Mouse (Mus musculus): ENCODE measurements around the gene Stxbp1. TPM values are rescaled to one million over a fixed set of nuclear protein-coding genes. Genes with fewer than 3 reads are reported as not detected.

Gene Stxbp1
- polyA plus RNA-seq, 1 experiment from 2014 or later, result 18.1 TPM

GRCm38 (mm10) chr2:32781710-32782109 is 65.3 kb downstream of the Stxbp1 start:
- no peak overlapping the region for H3K9ac ChIP-seq
- ATAC-seq (ENCODE audit: insufficient number of reproducible peaks, insufficient read depth, low FRiP score, low TSS enrichment, low read depth), result no peak
- no peaks in the 10 kb centered on the region for H3K9me3 ChIP-seq
- H3K4me1 ChIP-seq, result peaks cover 6% of the 10 kb centered on the region; the same call in 1 of the 2 replicates
- H3K27ac ChIP-seq, result no peak overlapping the region
- H3K36me3 ChIP-seq, result no peaks in the 10 kb centered on the region
- H3K27me3 ChIP-seq, result no peaks in the 10 kb centered on the region
- 71% methylated on average over 6 of the region's 6 CpGs for WGBS
- H3K4me3 ChIP-seq, result no peak overlapping the region
- no peak overlapping the region for H3K4me2 ChIP-seq

GRCm38 (mm10) chr2:32779714-32780113 is 67.3 kb downstream of the Stxbp1 start:
- Histone ChIP-seq H3K9ac (no peak overlapping the region), H3K9me3 (no peaks in the 10 kb centered on the region), H3K4me1 (peaks cover 19% of the 10 kb centered on the region), H3K4me2 (no peak overlapping the region), H3K27ac (no peak overlapping the region), H3K4me3 (no peak overlapping the region), H3K27me3 (peaks cover 6% of the 10 kb centered on the region; the same call in 1 of the 2 replicates), H3K36me3 (no peaks in the 10 kb centered on the region)
- WGBS, result 88% methylated on average over 6 of the region's 6 CpGs
- ATAC-seq (ENCODE audit: insufficient number of reproducible peaks, insufficient read depth, low FRiP score, low TSS enrichment, low read depth), result no peak

GRCm38 (mm10) chr2:32779131-32779530 is 67.9 kb downstream of the Stxbp1 start:
- H3K36me3 ChIP-seq, result no peaks in the 10 kb centered on the region
- H3K27ac ChIP-seq, result no peak overlapping the region
- H3K9ac ChIP-seq, result no peak overlapping the region
- 19% methylated on average over 8 of the region's 8 CpGs for WGBS
- H3K4me2 ChIP-seq, result no peak overlapping the region
- ATAC-seq (ENCODE audit: insufficient number of reproducible peaks, insufficient read depth, low FRiP score, low TSS enrichment, low read depth), result no peak
- peaks cover 6% of the 10 kb centered on the region; the same call in 1 of the 2 replicates for H3K27me3 ChIP-seq
- peaks cover 16% of the 10 kb centered on the region for H3K4me1 ChIP-seq
- no peaks in the 10 kb centered on the region for H3K9me3 ChIP-seq
- H3K4me3 ChIP-seq, result no peak overlapping the region

- no peak overlapping the region for H3K27ac ChIP-seq
- no peak overlapping the region for H3K4me3 ChIP-seq
- H3K9me3 ChIP-seq, result no peaks in the 10 kb centered on the region
- 87% methylated on average over 6 of the region's 6 CpGs for WGBS
- H3K36me3 ChIP-seq, result no peaks in the 10 kb centered on the region
- H3K4me2 ChIP-seq, result no peak overlapping the region
- peaks cover 13% of the 10 kb centered on the region for H3K4me1 ChIP-seq
- no peak for ATAC-seq (ENCODE audit: insufficient number of reproducible peaks, insufficient read depth, low FRiP score, low TSS enrichment, low read depth)
- H3K27me3 ChIP-seq, result peaks cover 6% of the 10 kb centered on the region; the same call in 1 of the 2 replicates
- H3K9ac ChIP-seq, result no peak overlapping the region
These were observed 69.0 kb downstream of the Stxbp1 start for GRCm38 (mm10) chr2:32778081-32778480.

GRCm38 (mm10) chr2:32776192-32776591 is 70.9 kb downstream of the Stxbp1 start:
- no peaks in the 10 kb centered on the region for H3K9me3 ChIP-seq
- no peak for ATAC-seq (ENCODE audit: insufficient number of reproducible peaks, insufficient read depth, low FRiP score, low TSS enrichment, low read depth)
- H3K4me3 ChIP-seq, result peak overlapping the region; percentile 61
- no peaks in the 10 kb centered on the region for H3K36me3 ChIP-seq
- H3K4me1 ChIP-seq, result peaks cover 13% of the 10 kb centered on the region
- H3K27me3 ChIP-seq, result peaks cover 6% of the 10 kb centered on the region; the same call in 1 of the 2 replicates
- H3K27ac ChIP-seq, result no peak overlapping the region
- peak overlapping the region; percentile 68 for H3K9ac ChIP-seq
- WGBS, result 16% methylated on average over 22 of the region's 22 CpGs
- peak overlapping the region; percentile 82 for H3K4me2 ChIP-seq

GRCm38 (mm10) chr2:32775359-32776074 is 71.5 kb downstream of the Stxbp1 start, which contains the start of the genes Ttc16 and Ptrh1:
Ttc16 (minus strand) TSS chr2:32775633.
Ptrh1 (plus strand) TSS chr2:32775786.
- Histone ChIP-seq H3K9me3 (no peaks in the 10 kb centered on the region), H3K36me3 (no peaks in the 10 kb centered on the region), H3K27ac (peak within 1 kb of the TSS; percentile 64; the same call in 1 of the 2 replicates), H3K27me3 (peaks cover 6% of the 10 kb centered on the region; the same call in 1 of the 2 replicates), H3K9ac (peak within 1 kb of the TSS; percentile 68), H3K4me3 (peak within 1 kb of the TSS; percentile 61), H3K4me2 (peak within 1 kb of the TSS; percentile 82), H3K4me1 (peaks cover 13% of the 10 kb centered on the region)
- under 1% methylated on average over 46 of the region's 46 CpGs for WGBS
- ATAC-seq (ENCODE audit: insufficient number of reproducible peaks, insufficient read depth, low FRiP score, low TSS enrichment, low read depth), result peak; percentile 90

GRCm38 (mm10) chr2:32772626-32773279 is 74.3 kb downstream of the Stxbp1 start:
- H3K36me3 ChIP-seq, result no peaks in the 10 kb centered on the region
- no peak overlapping the region for H3K9ac ChIP-seq
- no peak for ATAC-seq (ENCODE audit: insufficient number of reproducible peaks, insufficient read depth, low FRiP score, low TSS enrichment, low read depth)
- WGBS, result 73% methylated on average over 8 of the region's 8 CpGs
- H3K27ac ChIP-seq, result no peak overlapping the region
- H3K9me3 ChIP-seq, result no peaks in the 10 kb centered on the region
- peaks cover 13% of the 10 kb centered on the region for H3K4me1 ChIP-seq
- H3K4me2 ChIP-seq, result no peak overlapping the region
- no peak overlapping the region for H3K4me3 ChIP-seq
- peaks cover 6% of the 10 kb centered on the region; the same call in 1 of the 2 replicates for H3K27me3 ChIP-seq

GRCm38 (mm10) chr2:32771886-32772285 is 75.2 kb downstream of the Stxbp1 start:
- peaks cover 13% of the 10 kb centered on the region for H3K4me1 ChIP-seq
- no peak overlapping the region for H3K4me3 ChIP-seq
- WGBS, result 11% methylated on average over 12 of the region's 12 CpGs
- peaks cover 6% of the 10 kb centered on the region; the same call in 1 of the 2 replicates for H3K27me3 ChIP-seq
- no peak for ATAC-seq (ENCODE audit: insufficient number of reproducible peaks, insufficient read depth, low FRiP score, low TSS enrichment, low read depth)
- H3K9me3 ChIP-seq, result no peaks in the 10 kb centered on the region
- H3K9ac ChIP-seq, result no peak overlapping the region
- no peak overlapping the region for H3K27ac ChIP-seq
- no peaks in the 10 kb centered on the region for H3K36me3 ChIP-seq
- no peak overlapping the region for H3K4me2 ChIP-seq

- Histone ChIP-seq H3K4me3 (no peak overlapping the region), H3K27ac (no peak overlapping the region), H3K36me3 (no peaks in the 10 kb centered on the region), H3K9ac (no peak overlapping the region), H3K27me3 (no peaks in the 10 kb centered on the region), H3K4me2 (no peak overlapping the region), H3K4me1 (no peaks in the 10 kb centered on the region), H3K9me3 (no peaks in the 10 kb centered on the region)
- 74% methylated on average over 5 of the region's 5 CpGs for WGBS
- no peak for ATAC-seq (ENCODE audit: insufficient number of reproducible peaks, insufficient read depth, low FRiP score, low TSS enrichment, low read depth)
These were observed 77.5 kb downstream of the Stxbp1 start for GRCm38 (mm10) chr2:32769327-32770085.

- no peaks in the 10 kb centered on the region for H3K36me3 ChIP-seq
- H3K27me3 ChIP-seq, result no peaks in the 10 kb centered on the region
- no peak overlapping the region for H3K9ac ChIP-seq
- WGBS, result 48% methylated on average over 19 of the region's 19 CpGs
- no peak for ATAC-seq (ENCODE audit: insufficient number of reproducible peaks, insufficient read depth, low FRiP score, low TSS enrichment, low read depth)
- no peak overlapping the region for H3K27ac ChIP-seq
- H3K4me1 ChIP-seq, result no peaks in the 10 kb centered on the region
- H3K4me3 ChIP-seq, result no peak overlapping the region
- no peak overlapping the region for H3K4me2 ChIP-seq
- H3K9me3 ChIP-seq, result no peaks in the 10 kb centered on the region
These were observed 78.3 kb downstream of the Stxbp1 start for GRCm38 (mm10) chr2:32768661-32769285.

- H3K4me2 ChIP-seq, result no peak overlapping the region
- H3K4me1 ChIP-seq, result no peaks in the 10 kb centered on the region
- 63% methylated on average over 12 of the region's 12 CpGs for WGBS
- H3K9me3 ChIP-seq, result no peaks in the 10 kb centered on the region
- no peaks in the 10 kb centered on the region for H3K27me3 ChIP-seq
- ATAC-seq (ENCODE audit: insufficient number of reproducible peaks, insufficient read depth, low FRiP score, low TSS enrichment, low read depth), result no peak
- peaks cover 7% of the 10 kb centered on the region for H3K36me3 ChIP-seq
- H3K4me3 ChIP-seq, result no peak overlapping the region
- 0 out of 2 replicates have a peak overlapping the region, but pooled peaks have one; percentile 12 for H3K9ac ChIP-seq
- no peak overlapping the region for H3K27ac ChIP-seq
These were observed 79.8 kb downstream of the Stxbp1 start for GRCm38 (mm10) chr2:32767241-32767640.

Data from embryonic facial prominence, embryonic 13.5 days (tissue).